Mouse (Mus musculus): ENCODE data around the gene Tnni3k.

GRCm38 (mm10) chr3:154825739-154826138, 229.5 kb downstream of the Tnni3k start:
- TF ChIP-seq CTCF (IDR thresholded peaks at IDR 0.05; ENCODE audit: extremely low read depth, insufficient read depth, low read length) (no peak), POLR2A (IDR thresholded peaks at IDR 0.05; ENCODE audit: extremely low read depth, insufficient read depth, low read length) (no peak)

Data from cortical plate, adult 2 months (tissue).